Mouse (Mus musculus) testis, adult 2 months (tissue): ENCODE data around the gene Mtfp1.

Experiments used
- CTCF ChIP-seq: fragments of 200-500 bp; IDR thresholded peaks from 2 replicates; pipeline ENCODE4 v1.5.1; 2012; ENCODE audit warnings: low read depth, mild to moderate bottlenecking, inconsistent platforms, low read length, moderate library complexity; ENCODE audit not compliant: control insufficient read depth, insufficient read depth, insufficient replicate concordance
- POLR2A ChIP-seq: fragments of 200-500 bp; IDR thresholded peaks from 2 replicates; pipeline ENCODE4 v1.6.1; 2012; ENCODE audit warnings: low read depth, mild to moderate bottlenecking, inconsistent platforms, low read length, moderate library complexity; ENCODE audit not compliant: control insufficient read depth

- TF ChIP-seq CTCF (no peak), POLR2A (no peak)
Observed at GRCm38 (mm10) chr11:4112033-4112432, 16.8 kb upstream of the Mtfp1 start.
